Mouse (Mus musculus): ENCODE measurements around the gene Srrm4. TPM values are rescaled to one million over a fixed set of nuclear protein-coding genes. Genes with fewer than 3 reads are reported as not detected.

Srrm4 gene
- polyA plus RNA-seq (2014; fragmentation: Nextera tagmentation; extraction: Ambion mirVana), result 21.5 and 22.6 TPM in 2 replicates

DNA sequence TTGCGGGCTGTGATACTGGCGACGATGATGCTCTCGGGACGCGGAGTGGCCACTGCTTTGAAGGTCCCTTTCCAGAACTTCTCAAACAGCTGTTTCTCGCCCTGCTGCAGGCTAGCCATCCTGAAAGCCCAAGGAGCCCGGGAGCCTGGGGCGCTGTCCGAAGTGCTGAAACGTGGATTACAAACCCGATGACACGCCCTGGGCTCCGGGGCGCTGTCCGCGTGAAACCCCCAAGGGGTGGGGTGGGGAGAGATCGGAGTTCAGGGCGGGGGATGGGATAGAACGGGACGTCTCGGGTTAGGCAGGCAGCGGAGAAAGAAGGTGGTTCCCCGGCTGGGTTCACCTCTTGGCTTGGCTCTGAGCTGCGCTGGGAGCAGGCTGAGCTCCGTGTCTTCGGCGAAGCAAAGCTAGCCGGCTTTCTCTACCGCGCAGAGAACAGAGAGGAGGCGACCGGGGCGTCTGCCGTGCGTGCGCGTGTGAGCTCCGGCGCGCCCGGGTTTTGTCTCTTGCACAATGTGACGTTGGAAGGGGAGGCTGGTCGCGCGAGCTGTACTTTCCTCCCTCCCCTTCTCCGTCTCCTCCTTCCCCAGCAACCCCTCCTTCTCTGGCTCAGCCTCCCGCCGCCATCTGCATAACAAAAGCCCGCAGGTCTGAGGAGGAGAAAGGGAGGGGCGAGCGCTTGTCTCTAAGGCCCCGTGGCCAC, at the start of gene Srrm4:
TSS of gene Srrm4 (minus strand) at position 472 of the 703 bp plus-strand sequence.
- Histone ChIP-seq H3K27me3 (ENCODE audit: control insufficient read depth, insufficient read depth, low read length) (no peaks in the 10 kb centered on the region), H3K27ac (replicated peaks; ENCODE audit: low read depth, low read length) (peak within 1 kb of the TSS; percentile 89), H3K4me3 (replicated peaks; ENCODE audit: low read depth, low read length) (peak within 1 kb of the TSS; percentile 80), H3K36me3 (ENCODE audit: control insufficient read depth, insufficient read depth, low read length) (no peaks in the 10 kb centered on the region), H3K9ac (replicated peaks; ENCODE audit: low read length) (peak within 1 kb of the TSS; percentile 90), H3K4me1 (ENCODE audit: control insufficient read depth, insufficient read depth, low read length) (peaks cover 34% of the 10 kb centered on the region), H3K4me2 (ENCODE audit: low read length) (peak within 1 kb of the TSS; percentile 78), H3K9me3 (ENCODE audit: control insufficient read depth, low read length) (no peaks in the 10 kb centered on the region)
- DNase-seq (peak; percentile 96), ATAC-seq (ENCODE audit: low FRiP score, low TSS enrichment) (peak; percentile 88)
- under 1% methylated on average over 53 of the region's 53 CpGs for WGBS

DNA sequence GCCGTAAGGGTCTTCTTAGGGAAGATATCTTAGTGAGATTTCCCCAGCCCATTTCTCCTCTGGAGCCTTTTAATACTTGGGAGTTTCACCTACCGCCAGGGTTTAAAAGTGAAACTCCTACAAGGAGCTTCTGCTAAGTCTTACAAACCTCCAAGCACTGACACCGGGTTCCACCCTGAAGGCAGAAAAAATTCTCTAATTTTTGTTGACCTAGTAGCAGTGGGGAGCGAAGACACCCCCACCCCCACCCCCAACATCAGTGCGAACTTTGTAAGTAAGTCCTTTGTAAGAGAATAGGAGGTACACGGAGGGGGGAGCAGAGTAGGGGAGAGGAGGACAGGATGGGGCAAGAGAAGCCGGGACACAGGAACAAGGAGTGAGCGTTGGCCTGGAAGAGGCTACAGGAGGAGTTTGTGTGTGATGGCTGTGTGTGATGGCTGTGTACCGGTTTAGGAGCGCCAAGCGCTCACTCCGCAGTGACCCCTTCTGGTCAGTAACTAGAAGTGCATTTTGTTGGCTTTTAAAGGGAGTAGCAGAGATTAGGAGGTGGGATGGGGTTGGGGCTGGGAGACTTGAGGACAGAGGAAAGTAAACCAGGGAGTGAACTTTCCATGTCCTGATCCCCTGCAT, 1.3 kb upstream of the Srrm4 start:
- Histone ChIP-seq H3K27ac (replicated peaks; ENCODE audit: low read depth, low read length) (peak overlapping the region; percentile 89), H3K36me3 (ENCODE audit: control insufficient read depth, insufficient read depth, low read length) (no peaks in the 10 kb centered on the region), H3K4me2 (ENCODE audit: low read length) (peak overlapping the region; percentile 78), H3K27me3 (ENCODE audit: control insufficient read depth, insufficient read depth, low read length) (no peaks in the 10 kb centered on the region), H3K4me1 (ENCODE audit: control insufficient read depth, insufficient read depth, low read length) (peaks cover 20% of the 10 kb centered on the region), H3K4me3 (replicated peaks; ENCODE audit: low read depth, low read length) (peak overlapping the region; percentile 80), H3K9me3 (ENCODE audit: control insufficient read depth, low read length) (no peaks in the 10 kb centered on the region), H3K9ac (replicated peaks; ENCODE audit: low read length) (no peak overlapping the region)
- DNase-seq (peak; percentile 90), ATAC-seq (ENCODE audit: low FRiP score, low TSS enrichment) (peak; percentile 50; the same call in 1 of the 2 replicates)
- WGBS, result under 1% methylated on average over 12 of the region's 12 CpGs

DNA sequence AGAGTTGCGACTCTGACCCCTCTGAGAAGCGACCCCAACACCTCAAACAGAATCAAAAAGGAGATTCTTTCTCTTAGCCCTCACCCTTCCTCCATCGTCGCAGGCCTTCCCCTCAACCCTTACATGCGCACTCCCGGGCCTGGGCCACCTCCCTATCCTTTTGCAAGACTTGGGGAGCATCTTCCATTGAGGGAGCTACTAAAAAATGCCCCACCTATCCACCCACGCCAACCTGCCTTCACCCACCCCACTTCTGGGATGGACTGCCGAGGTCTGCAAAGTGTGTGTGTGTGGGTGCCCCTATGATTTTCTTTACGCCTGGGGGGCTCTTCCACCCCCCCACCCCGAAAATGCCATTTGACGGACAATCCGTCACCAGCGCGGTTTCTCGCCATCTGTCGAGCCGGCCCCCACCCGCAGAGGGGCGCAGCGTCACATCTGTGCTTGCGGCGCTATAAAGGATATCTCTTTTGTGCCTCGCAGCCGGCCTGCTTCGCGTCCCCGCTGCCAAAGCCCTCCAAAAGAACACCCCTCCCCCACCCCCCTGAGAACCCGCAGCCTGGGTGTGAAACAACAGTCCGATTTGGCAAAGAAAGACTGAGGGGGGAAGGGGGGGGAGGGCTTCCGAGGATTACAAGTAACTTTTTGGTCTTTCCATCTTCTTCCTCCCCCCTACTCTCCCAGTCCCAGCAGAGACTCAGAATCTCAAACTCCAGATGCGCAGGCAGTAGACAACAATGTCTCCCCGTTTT, 608 bp upstream of the Srrm4 start:
- peak; percentile 78 for ATAC-seq (ENCODE audit: low FRiP score, low TSS enrichment)
- no peaks in the 10 kb centered on the region for H3K27me3 ChIP-seq (ENCODE audit: control insufficient read depth, insufficient read depth, low read length)
- H3K27ac ChIP-seq (replicated peaks; ENCODE audit: low read depth, low read length), result peak overlapping the region; percentile 89
- H3K9ac ChIP-seq (replicated peaks; ENCODE audit: low read length), result peak overlapping the region; percentile 90
- under 1% methylated on average over 32 of the region's 32 CpGs for WGBS
- no peaks in the 10 kb centered on the region for H3K9me3 ChIP-seq (ENCODE audit: control insufficient read depth, low read length)
- DNase-seq, result peak; percentile 88
- no peaks in the 10 kb centered on the region for H3K36me3 ChIP-seq (ENCODE audit: control insufficient read depth, insufficient read depth, low read length)
- H3K4me2 ChIP-seq (ENCODE audit: low read length), result peak overlapping the region; percentile 78
- H3K4me1 ChIP-seq (ENCODE audit: control insufficient read depth, insufficient read depth, low read length), result peaks cover 27% of the 10 kb centered on the region
- peak overlapping the region; percentile 80 for H3K4me3 ChIP-seq (replicated peaks; ENCODE audit: low read depth, low read length)

DNA sequence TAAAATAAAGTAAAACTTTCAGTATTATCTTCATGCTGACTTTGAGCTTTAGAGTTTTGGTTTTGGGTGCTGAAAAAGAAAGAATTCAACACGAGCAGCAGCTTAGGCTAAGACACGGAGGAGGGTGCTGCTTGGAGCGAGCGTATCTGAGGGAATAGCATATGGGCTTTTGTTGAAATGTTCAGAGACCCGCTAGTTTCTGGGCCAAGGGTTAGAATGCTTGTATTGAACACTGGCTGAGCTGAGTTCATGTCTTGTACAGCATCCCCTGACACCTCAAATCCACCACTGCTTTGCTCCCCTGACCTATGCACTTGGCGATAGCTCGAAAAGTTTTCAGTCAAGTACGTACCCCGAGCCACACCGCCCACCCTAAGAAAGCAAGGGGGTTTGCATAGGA, 919 bp downstream of the Srrm4 start:
- peak; percentile 54 for DNase-seq

DNA sequence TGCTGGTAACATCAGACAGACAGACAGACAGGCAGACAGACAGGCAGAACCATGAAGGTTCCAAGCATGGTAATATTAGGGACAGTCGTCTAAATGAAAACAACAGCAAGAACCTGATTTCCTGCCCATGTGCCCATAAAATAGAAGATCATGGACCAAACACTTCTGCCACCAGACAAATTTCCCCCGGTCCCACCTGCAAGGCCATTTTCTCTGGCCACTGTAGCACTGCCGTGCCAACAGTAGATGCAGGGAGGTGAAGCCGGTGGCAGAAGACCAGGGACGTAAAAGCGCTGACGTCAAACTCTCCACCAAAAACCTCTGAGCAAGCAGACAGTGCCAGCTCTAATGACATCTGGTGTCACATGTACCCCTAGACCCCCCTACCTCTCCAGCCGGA, 2.0 kb downstream of the Srrm4 start:
- DNase-seq (peak; percentile 47), ATAC-seq (ENCODE audit: low FRiP score, low TSS enrichment) (no peak)
- Histone ChIP-seq H3K9me3 (ENCODE audit: control insufficient read depth, low read length) (no peaks in the 10 kb centered on the region), H3K4me2 (ENCODE audit: low read length) (peak overlapping the region; percentile 78), H3K27ac (replicated peaks; ENCODE audit: low read depth, low read length) (0 out of 2 replicates have a peak overlapping the region, but pooled peaks have one; percentile 21), H3K4me1 (ENCODE audit: control insufficient read depth, insufficient read depth, low read length) (peaks cover 42% of the 10 kb centered on the region), H3K27me3 (ENCODE audit: control insufficient read depth, insufficient read depth, low read length) (no peaks in the 10 kb centered on the region), H3K4me3 (replicated peaks; ENCODE audit: low read depth, low read length) (peak overlapping the region; percentile 80), H3K36me3 (ENCODE audit: control insufficient read depth, insufficient read depth, low read length) (no peaks in the 10 kb centered on the region), H3K9ac (replicated peaks; ENCODE audit: low read length) (peak overlapping the region; percentile 90)
- WGBS, result 33% methylated on average over 8 of the region's 8 CpGs

More for the DNA sequence above, 919 bp downstream of the Srrm4 start:
- no peaks in the 10 kb centered on the region for H3K27me3 ChIP-seq (ENCODE audit: control insufficient read depth, insufficient read depth, low read length)
- WGBS, result under 1% methylated on average over 10 of the region's 10 CpGs
- peak overlapping the region; percentile 90 for H3K9ac ChIP-seq (replicated peaks; ENCODE audit: low read length)
- no peaks in the 10 kb centered on the region for H3K9me3 ChIP-seq (ENCODE audit: control insufficient read depth, low read length)
- H3K4me2 ChIP-seq (ENCODE audit: low read length), result peak overlapping the region; percentile 78
- no peaks in the 10 kb centered on the region for H3K36me3 ChIP-seq (ENCODE audit: control insufficient read depth, insufficient read depth, low read length)
- no peak for ATAC-seq (ENCODE audit: low FRiP score, low TSS enrichment)
- H3K27ac ChIP-seq (replicated peaks; ENCODE audit: low read depth, low read length), result peak overlapping the region; percentile 89
- peaks cover 38% of the 10 kb centered on the region for H3K4me1 ChIP-seq (ENCODE audit: control insufficient read depth, insufficient read depth, low read length)
- H3K4me3 ChIP-seq (replicated peaks; ENCODE audit: low read depth, low read length), result peak overlapping the region; percentile 80

DNA sequence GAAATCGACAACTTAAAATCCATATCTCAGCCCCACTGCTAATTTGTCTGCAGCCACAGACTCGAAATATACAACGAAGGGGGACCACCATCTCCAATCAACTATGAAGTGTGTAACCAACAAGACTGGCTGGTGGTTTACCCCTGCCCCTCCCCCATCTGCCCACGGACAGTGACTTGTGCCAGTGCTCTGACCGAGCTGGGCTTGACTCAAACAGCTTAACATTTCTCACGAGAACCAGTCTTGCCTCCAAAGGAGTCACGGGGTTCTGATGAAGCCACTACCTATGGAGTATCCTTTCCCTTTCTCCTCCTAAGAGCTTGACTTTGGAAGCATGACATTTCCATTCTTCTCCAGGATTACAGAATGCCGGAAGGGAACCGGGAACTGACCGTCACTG, 2.8 kb downstream of the Srrm4 start:
- Histone ChIP-seq H3K9me3 (ENCODE audit: control insufficient read depth, low read length) (no peaks in the 10 kb centered on the region), H3K4me3 (replicated peaks; ENCODE audit: low read depth, low read length) (peak overlapping the region; percentile 80), H3K27me3 (ENCODE audit: control insufficient read depth, insufficient read depth, low read length) (no peaks in the 10 kb centered on the region), H3K36me3 (ENCODE audit: control insufficient read depth, insufficient read depth, low read length) (no peaks in the 10 kb centered on the region), H3K27ac (replicated peaks; ENCODE audit: low read depth, low read length) (0 out of 2 replicates have a peak overlapping the region, but pooled peaks have one; percentile 46), H3K9ac (replicated peaks; ENCODE audit: low read length) (peak overlapping the region; percentile 90), H3K4me1 (ENCODE audit: control insufficient read depth, insufficient read depth, low read length) (peaks cover 42% of the 10 kb centered on the region), H3K4me2 (ENCODE audit: low read length) (peak overlapping the region; percentile 78)
- DNase-seq, result peak; percentile 50
- ATAC-seq (ENCODE audit: low FRiP score, low TSS enrichment), result no peak
- WGBS, result 15% methylated on average over 10 of the region's 10 CpGs

DNA sequence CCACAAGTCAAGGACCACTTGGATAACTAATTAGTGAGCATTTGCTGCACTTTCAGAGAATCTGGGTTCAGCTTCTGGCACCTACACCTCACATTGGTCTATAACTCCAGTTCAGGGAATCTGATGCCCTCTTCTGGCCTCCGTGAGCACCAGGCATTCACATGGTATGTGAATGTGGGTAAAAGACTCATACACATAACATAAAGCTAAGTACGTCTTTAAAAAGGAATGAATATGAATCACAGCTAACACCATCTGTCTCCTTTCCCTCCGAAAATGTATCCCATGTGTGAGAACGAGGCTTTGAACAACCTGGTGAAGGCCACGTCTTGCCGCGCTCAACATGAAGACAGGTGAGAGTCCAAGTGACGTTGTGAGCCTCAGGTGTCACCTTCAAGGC, 12.1 kb downstream of the Srrm4 start:
- no peak for ATAC-seq (ENCODE audit: low FRiP score, low TSS enrichment)
- peaks cover under 1% of the 10 kb centered on the region; the same call in 1 of the 2 replicates for H3K4me1 ChIP-seq (ENCODE audit: control insufficient read depth, insufficient read depth, low read length)
- H3K4me2 ChIP-seq (ENCODE audit: low read length), result no peak overlapping the region
- peaks cover 11% of the 10 kb centered on the region for H3K36me3 ChIP-seq (ENCODE audit: control insufficient read depth, insufficient read depth, low read length)
- WGBS, result 84% methylated on average over 8 of the region's 8 CpGs
- DNase-seq, result no peak
- H3K27ac ChIP-seq (replicated peaks; ENCODE audit: low read depth, low read length), result no peak overlapping the region
- no peak overlapping the region for H3K4me3 ChIP-seq (replicated peaks; ENCODE audit: low read depth, low read length)
- no peak overlapping the region for H3K9ac ChIP-seq (replicated peaks; ENCODE audit: low read length)
- H3K9me3 ChIP-seq (ENCODE audit: control insufficient read depth, low read length), result no peaks in the 10 kb centered on the region
- H3K27me3 ChIP-seq (ENCODE audit: control insufficient read depth, insufficient read depth, low read length), result no peaks in the 10 kb centered on the region

DNA sequence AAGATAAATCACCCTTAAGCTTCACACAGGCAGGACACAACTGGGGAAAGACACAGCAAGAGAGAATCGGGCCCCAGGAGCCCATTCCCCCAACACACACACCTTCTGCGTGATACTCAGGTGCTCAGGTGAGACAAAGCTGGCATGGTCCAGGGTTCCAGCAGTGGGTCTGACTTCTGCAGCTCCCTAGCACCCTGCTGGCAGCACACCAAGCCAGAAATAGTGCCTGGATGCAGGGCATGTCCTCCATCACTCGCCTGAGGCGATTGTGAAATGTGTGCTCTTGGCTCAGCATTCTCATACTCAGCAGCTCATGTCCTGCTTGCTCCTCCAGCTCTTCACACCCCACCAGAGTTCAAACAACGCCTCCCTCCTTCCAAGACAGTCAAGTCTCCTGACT, 14.5 kb downstream of the Srrm4 start:
- no peaks in the 10 kb centered on the region for H3K9me3 ChIP-seq (ENCODE audit: control insufficient read depth, low read length)
- H3K4me2 ChIP-seq (ENCODE audit: low read length), result no peak overlapping the region
- peaks cover 11% of the 10 kb centered on the region for H3K36me3 ChIP-seq (ENCODE audit: control insufficient read depth, insufficient read depth, low read length)
- no peak overlapping the region for H3K4me3 ChIP-seq (replicated peaks; ENCODE audit: low read depth, low read length)
- no peak for ATAC-seq (ENCODE audit: low FRiP score, low TSS enrichment)
- H3K4me1 ChIP-seq (ENCODE audit: control insufficient read depth, insufficient read depth, low read length), result peaks cover 23% of the 10 kb centered on the region
- H3K27ac ChIP-seq (replicated peaks; ENCODE audit: low read depth, low read length), result no peak overlapping the region
- H3K9ac ChIP-seq (replicated peaks; ENCODE audit: low read length), result no peak overlapping the region
- DNase-seq, result no peak
- 91% methylated on average over 5 of the region's 5 CpGs for WGBS
- H3K27me3 ChIP-seq (ENCODE audit: control insufficient read depth, insufficient read depth, low read length), result no peaks in the 10 kb centered on the region
